Mouse (Mus musculus) C2C12 (cell line): ENCODE results near the gene Copa. TPM values are rescaled to one million over a fixed set of nuclear protein-coding genes. Genes with fewer than 3 reads are reported as not detected.

Experiments used
- H3K27me3 ChIP-seq: one replicate; pipeline ENCODE4 v1.6.1; 2011; ENCODE audit not compliant: control insufficient read depth, insufficient read depth, insufficient read length
- H3K36me3 ChIP-seq: one replicate; pipeline ENCODE4 v1.6.1; 2011; ENCODE audit not compliant: control insufficient read depth, insufficient read depth
- H3K4me3 ChIP-seq: one replicate; pipeline ENCODE4 v1.5.1; 2011; ENCODE audit warnings: mild to moderate bottlenecking, control low read depth; ENCODE audit not compliant: poor library complexity, insufficient read depth, severe bottlenecking
- H3K79me2 ChIP-seq: one replicate; pipeline ENCODE4 v1.6.1; 2011; ENCODE audit not compliant: control insufficient read depth, insufficient read depth
- H3K79me3 ChIP-seq: one replicate; pipeline ENCODE4 v1.6.1; 2011; ENCODE audit warnings: low read depth, control low read depth
- H3ac ChIP-seq: one replicate; pipeline ENCODE3; 2011; ENCODE audit warnings: low read depth; ENCODE audit not compliant: control insufficient read depth, insufficient read length
- CEBPB ChIP-seq: IDR thresholded peaks from one replicate; pipeline ENCODE4 v1.6.1; 2011; ENCODE audit warnings: low read depth, mild to moderate bottlenecking, control low read depth, moderate library complexity
- CTCF ChIP-seq: IDR thresholded peaks from one replicate; pipeline ENCODE4 v1.5.1; 2011; ENCODE audit not compliant: control insufficient read depth, insufficient read depth, insufficient read length
- FOSL1 ChIP-seq: IDR thresholded peaks from one replicate; pipeline ENCODE4 v1.8.0; 2011; ENCODE audit warnings: mild to moderate bottlenecking, low read length; ENCODE audit not compliant: poor library complexity, insufficient read depth, severe bottlenecking
- MAX ChIP-seq: IDR thresholded peaks from one replicate; pipeline ENCODE4 v1.6.1; 2011; ENCODE audit warnings: mild to moderate bottlenecking, control low read depth
- MYOD1 ChIP-seq: IDR thresholded peaks from one replicate; pipeline ENCODE4 v1.6.1; 2011; ENCODE audit warnings: low read depth; ENCODE audit not compliant: control insufficient read depth, insufficient read length
- MYOG ChIP-seq: IDR thresholded peaks from one replicate; pipeline ENCODE4 v1.6.1; 2011; ENCODE audit not compliant: control insufficient read depth, insufficient read length; ENCODE audit errors: extremely low read depth
- USF1 ChIP-seq: IDR thresholded peaks from one replicate; pipeline ENCODE4 v1.6.1; 2011; ENCODE audit warnings: low read depth, mild to moderate bottlenecking, control low read depth, moderate library complexity
- polyA plus RNA-seq: library from polyadenylated mRNA; unstranded; fragments of >200 nt; fragmentation: generic; extraction: Trizol; gene quantifications from one replicate; pipeline ENCODE4 v1.2.1, GENCODE M21; 2012; ENCODE audit warnings: missing spikeins

The Copa gene
- polyA plus RNA-seq, 1 experiment: 113 TPM

- TF ChIP-seq MYOD1 (no peak), USF1 (no peak), FOSL1 (no peak), MYOG (no peak), CTCF (no peak), MAX (no peak), CEBPB (no peak)
- peaks cover 28% of the 10 kb centered on the region for H3K79me3 ChIP-seq
- peaks cover 69% of the 10 kb centered on the region for H3K79me2 ChIP-seq
- no peak overlapping the region for H3K4me3 ChIP-seq
- peaks cover 21% of the 10 kb centered on the region for H3K36me3 ChIP-seq
- H3K27me3 ChIP-seq: no peaks in the 10 kb centered on the region
- no peak overlapping the region for H3ac ChIP-seq
Measured at GRCm38 (mm10) chr1:172162959-172163358, 80.6 kb downstream of the Copa start.

GRCm38 (mm10) chr1:172167911-172168310 is 85.6 kb downstream of the Copa start:
- no peak for TF ChIP-seq CTCF
- no peak for TF ChIP-seq MYOD1
- no peak for TF ChIP-seq FOSL1
- no peak for TF ChIP-seq MAX
- no peak for TF ChIP-seq USF1
- TF ChIP-seq MYOG: no peak
- TF ChIP-seq CEBPB: no peak
- Histone ChIP-seq H3K36me3 (peaks cover 36% of the 10 kb centered on the region), H3K79me3 (peaks cover under 1% of the 10 kb centered on the region), H3ac (no peak overlapping the region), H3K4me3 (no peak overlapping the region), H3K27me3 (no peaks in the 10 kb centered on the region), H3K79me2 (peaks cover 22% of the 10 kb centered on the region)

GRCm38 (mm10) chr1:172169809-172170208 is 87.5 kb downstream of the Copa start:
- no peaks in the 10 kb centered on the region for H3K79me3 ChIP-seq
- no peak for TF ChIP-seq USF1
- TF ChIP-seq MYOG: no peak
- TF ChIP-seq CEBPB: no peak
- no peak for TF ChIP-seq MAX
- no peak for TF ChIP-seq MYOD1
- no peak for TF ChIP-seq CTCF
- TF ChIP-seq FOSL1: no peak
- H3K79me2 ChIP-seq: peaks cover 5% of the 10 kb centered on the region
- no peaks in the 10 kb centered on the region for H3K27me3 ChIP-seq
- peaks cover 54% of the 10 kb centered on the region for H3K36me3 ChIP-seq
- H3ac ChIP-seq: no peak overlapping the region
- no peak overlapping the region for H3K4me3 ChIP-seq

Other genes starting within 250 kb of the Copa start
- not detected for gene Cd84, start 242.8 kb upstream of the Copa start, polyA plus RNA-seq
- gene Gm10521, start 186.9 kb upstream of the Copa start, polyA plus RNA-seq: not detected
- gene Slamf6, start 165.0 kb upstream of the Copa start, polyA plus RNA-seq: not detected
- 5.7 TPM for gene Vangl2, start 54.1 kb upstream of the Copa start, polyA plus RNA-seq
- gene Nhlh1, start 25.0 kb upstream of the Copa start, polyA plus RNA-seq: not detected
- 40.8 TPM for gene Ncstn, start 266 bp downstream of the Copa start, polyA plus RNA-seq
- gene Pex19, start 44.2 kb downstream of the Copa start, polyA plus RNA-seq: 79.6 TPM
- 37.6 TPM for gene Dcaf8, start 65.6 kb downstream of the Copa start, polyA plus RNA-seq
- 125 TPM for gene Pea15a, start 124.3 kb downstream of the Copa start, polyA plus RNA-seq
- gene Casq1, start 137.3 kb downstream of the Copa start, polyA plus RNA-seq: 0.12 TPM
- not detected for gene Atp1a4, start 175.9 kb downstream of the Copa start, polyA plus RNA-seq
- gene Igsf8, start 179.1 kb downstream of the Copa start, polyA plus RNA-seq: 95.3 TPM
- 0.76 TPM for gene Atp1a2, start 215.5 kb downstream of the Copa start, polyA plus RNA-seq
- gene Kcnj9, start 246.8 kb downstream of the Copa start, polyA plus RNA-seq: 0.06 TPM